ENCODE assay signal across 9 mouse cellular contexts in the genomic region with DNA sequence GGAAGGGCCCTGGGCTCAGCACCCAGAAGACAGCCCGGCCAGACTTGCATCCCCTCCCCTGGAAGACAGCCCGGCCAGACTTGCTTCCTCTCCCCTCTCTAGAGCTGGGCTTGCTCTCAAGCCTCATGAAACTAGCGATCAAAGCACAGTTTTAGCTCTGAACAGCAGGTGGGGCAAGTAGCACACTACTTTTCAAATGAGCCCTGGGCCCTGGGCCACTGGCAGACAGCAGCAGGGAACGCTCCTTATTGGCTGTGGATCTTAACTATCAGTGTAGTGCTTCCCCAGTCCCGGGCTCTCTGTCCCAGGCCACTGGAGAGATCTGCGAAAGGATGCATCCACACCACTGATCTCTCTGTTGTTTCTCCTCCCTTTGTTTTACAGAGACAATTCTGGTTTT. TPM values are rescaled to one million over a fixed set of nuclear protein-coding genes. Genes with fewer than 3 reads are reported as not detected.
DNase-seq lines count a peak whose midpoint lies in the region; ATAC-seq and TF ChIP-seq lines count a peak whose summit lies in the region.
"Had no signal": no experiment of that assay in that cellular context is flagged by ENCODE, and none has a peak within 500 bp of the region (broad histone marks: within the 10 kb centered on the region; RNA-seq: fewer than 3 reads in every experiment).

No protein-coding gene starts in this region.

- peak; percentile 74 to 79 for DNase-seq in CD8-positive naive resting alpha-beta T cell, adult 2 months (ENCODE audit: low read depth in 2 of 2, low spot score in 2 of 2)
- DNase-seq in c-Kit-negative CD71-positive TER-119-positive erythroid progenitor cells, embryonic 14.5 days (ENCODE audit: low read depth, low spot score) = peak; percentile 20
- DNase-seq in fibroblast of lung, adult 2 months (ENCODE audit: low read depth) = peak; percentile 31
- DNase-seq in kidney, postnatal 0 days (ENCODE audit: low spot score) = peak; percentile 94
- DNase-seq in neural tube, embryonic 11.5 days (ENCODE audit: low spot score) = peak; percentile 78

- no peak overlapping the region for H3K9ac ChIP-seq in heart, embryonic 13.5 days
- H3K9ac ChIP-seq in kidney, postnatal 0 days (ENCODE audit: low read depth, low read length) = no peak overlapping the region
- H3K9ac ChIP-seq in liver, embryonic 12.5 days = no peak overlapping the region
- H3K9ac ChIP-seq in neural tube, embryonic 11.5 days (ENCODE audit: low read length) = no peak overlapping the region
- no peak overlapping the region for H3K9ac ChIP-seq in stomach, embryonic 15.5 days

- no peaks in the 10 kb centered on the region for H3K9me3 ChIP-seq in heart, embryonic 13.5 days
- H3K9me3 ChIP-seq in kidney, postnatal 0 days (replicated peaks; ENCODE audit: low read length) = no peaks in the 10 kb centered on the region
- no peaks in the 10 kb centered on the region for H3K9me3 ChIP-seq in liver, embryonic 12.5 days (replicated peaks)
- no peaks in the 10 kb centered on the region for H3K9me3 ChIP-seq in neural tube, embryonic 11.5 days (ENCODE audit: control insufficient read depth, low read length)
- H3K9me3 ChIP-seq in stomach, embryonic 15.5 days = no peaks in the 10 kb centered on the region

- H3K27ac ChIP-seq in heart, embryonic 13.5 days (replicated peaks) = no peak overlapping the region
- H3K27ac ChIP-seq in kidney, postnatal 0 days = no peak overlapping the region
- H3K27ac ChIP-seq in liver, embryonic 12.5 days = no peak overlapping the region
- H3K27ac ChIP-seq in neural tube, embryonic 11.5 days (ENCODE audit: low read depth, low read length) = no peak overlapping the region
- no peak overlapping the region for H3K27ac ChIP-seq in stomach, embryonic 15.5 days

- no peaks in the 10 kb centered on the region for H3K36me3 ChIP-seq in heart, embryonic 13.5 days
- H3K36me3 ChIP-seq in kidney, postnatal 0 days (ENCODE audit: insufficient read depth, low read length) = no peaks in the 10 kb centered on the region
- H3K36me3 ChIP-seq in liver, embryonic 12.5 days = peaks cover 4% of the 10 kb centered on the region; the same call in 1 of the 2 replicates
- no peaks in the 10 kb centered on the region for H3K36me3 ChIP-seq in neural tube, embryonic 11.5 days (ENCODE audit: control insufficient read depth, insufficient read depth, low read length)
- H3K36me3 ChIP-seq in stomach, embryonic 15.5 days = no peaks in the 10 kb centered on the region

- peak overlapping the region; percentile 16; the same call in 1 of the 2 replicates for H3K4me2 ChIP-seq in heart, embryonic 13.5 days
- no peak overlapping the region for H3K4me2 ChIP-seq in kidney, postnatal 0 days (ENCODE audit: low read length)
- no peak overlapping the region for H3K4me2 ChIP-seq in liver, embryonic 12.5 days
- H3K4me2 ChIP-seq in neural tube, embryonic 11.5 days (ENCODE audit: low read depth) = no peak overlapping the region
- H3K4me2 ChIP-seq in stomach, embryonic 15.5 days = no peak overlapping the region

- peaks cover 12% of the 10 kb centered on the region for H3K4me1 ChIP-seq in heart, embryonic 13.5 days
- no peaks in the 10 kb centered on the region for H3K4me1 ChIP-seq in kidney, postnatal 0 days (replicated peaks; ENCODE audit: insufficient read depth, low read length)
- peaks cover 28% of the 10 kb centered on the region for H3K4me1 ChIP-seq in liver, embryonic 12.5 days
- H3K4me1 ChIP-seq in neural tube, embryonic 11.5 days (ENCODE audit: control insufficient read depth, insufficient read depth, low read length) = no peaks in the 10 kb centered on the region
- H3K4me1 ChIP-seq in stomach, embryonic 15.5 days = peaks cover 5% of the 10 kb centered on the region; the same call in 1 of the 2 replicates

- peak; percentile 80 for TF ChIP-seq CTCF in kidney, postnatal 0 days (IDR thresholded peaks at IDR 0.05; ENCODE audit: low read depth)

- ATAC-seq in heart, embryonic 13.5 days (ENCODE audit: extremely low read depth, insufficient number of reproducible peaks, low FRiP score, low TSS enrichment) = peak; percentile 54; the same call in 1 of the 2 replicates
- peak; percentile 86 for ATAC-seq in kidney, postnatal 0 days (replicated peaks; ENCODE audit: low FRiP score, low read depth)
- peak; percentile 90 for ATAC-seq in liver, embryonic 12.5 days
- peak; percentile 95 for ATAC-seq in neural tube, embryonic 11.5 days (ENCODE audit: insufficient read depth, low FRiP score, low TSS enrichment)
- ATAC-seq in stomach, embryonic 15.5 days (ENCODE audit: insufficient read depth, low FRiP score, low read depth) = peak; percentile 81

- WGBS in heart, embryonic 13.5 days = 3% methylated on average over 6 of the region's 6 CpGs
- 6% methylated on average over 6 of the region's 6 CpGs for WGBS in kidney, postnatal 0 days
- WGBS in liver, embryonic 12.5 days (ENCODE audit: insufficient replicate concordance) = 4% methylated on average over 6 of the region's 6 CpGs
- 8% methylated on average over 6 of the region's 6 CpGs for WGBS in neural tube, embryonic 11.5 days
- WGBS in stomach, embryonic 15.5 days = 6% methylated on average over 6 of the region's 6 CpGs

- H3K4me3 ChIP-seq in heart, embryonic 13.5 days = no peak overlapping the region
- no peak overlapping the region for H3K4me3 ChIP-seq in kidney, postnatal 0 days (replicated peaks; ENCODE audit: low read depth, low read length)
- no peak overlapping the region for H3K4me3 ChIP-seq in liver, embryonic 12.5 days
- H3K4me3 ChIP-seq in neural tube, embryonic 11.5 days (ENCODE audit: low read depth, low read length) = no peak overlapping the region
- no peak overlapping the region for H3K4me3 ChIP-seq in stomach, embryonic 15.5 days (replicated peaks)

- no peaks in the 10 kb centered on the region for H3K27me3 ChIP-seq in heart, embryonic 13.5 days (replicated peaks)
- no peaks in the 10 kb centered on the region for H3K27me3 ChIP-seq in kidney, postnatal 0 days (ENCODE audit: insufficient read depth, low read length)
- no peaks in the 10 kb centered on the region for H3K27me3 ChIP-seq in liver, embryonic 12.5 days (replicated peaks)
- no peaks in the 10 kb centered on the region for H3K27me3 ChIP-seq in neural tube, embryonic 11.5 days (ENCODE audit: control insufficient read depth, insufficient read depth, low read length)
- H3K27me3 ChIP-seq in stomach, embryonic 15.5 days (replicated peaks) = no peaks in the 10 kb centered on the region

RNA-seq across cellular contexts. Expression of a gene that starts 8.4 kb away (rescaled TPM):
- 6.2 and 6.9 TPM in 2 replicates for polyA plus RNA-seq in heart, embryonic 13.5 days (2015; fragmentation: Nextera tagmentation; extraction: Ambion mirVana)
- polyA plus RNA-seq in kidney, postnatal 0 days (2015; fragmentation: Nextera tagmentation; extraction: Ambion mirVana) = 5.4 and 6.2 TPM in 2 replicates
- 14.2 TPM in 2 replicates for polyA plus RNA-seq in liver, embryonic 12.5 days (2016; fragmentation: Nextera tagmentation; extraction: Ambion mirVana)
- 7.7 and 7.8 TPM in 2 replicates for polyA plus RNA-seq in neural tube, embryonic 11.5 days (2014; fragmentation: Nextera tagmentation; extraction: Ambion mirVana)
- 8.0 and 8.1 TPM in 2 replicates for polyA plus RNA-seq in stomach, embryonic 15.5 days (2015; fragmentation: Nextera tagmentation; extraction: Ambion mirVana)

RNA-seq across cellular contexts. Expression of a gene that starts 20.6 kb away (rescaled TPM):
- not detected in 2 replicates for polyA plus RNA-seq in heart, embryonic 13.5 days (2015; fragmentation: Nextera tagmentation; extraction: Ambion mirVana)
- not detected in 2 replicates for polyA plus RNA-seq in kidney, postnatal 0 days (2015; fragmentation: Nextera tagmentation; extraction: Ambion mirVana)
- polyA plus RNA-seq in liver, embryonic 12.5 days (2016; fragmentation: Nextera tagmentation; extraction: Ambion mirVana) = not detected in 2 replicates
- polyA plus RNA-seq in neural tube, embryonic 11.5 days (2014; fragmentation: Nextera tagmentation; extraction: Ambion mirVana) = not detected in 2 replicates
- polyA plus RNA-seq in stomach, embryonic 15.5 days (2015; fragmentation: Nextera tagmentation; extraction: Ambion mirVana) = not detected in 2 replicates
- polyA plus RNA-seq: gonadal fat pad, adult 2 months had no signal

RNA-seq across cellular contexts. Expression of a gene that starts 46.4 kb away (rescaled TPM):
- 17.5 and 19.3 TPM in 2 replicates for polyA plus RNA-seq in heart, embryonic 13.5 days (2015; fragmentation: Nextera tagmentation; extraction: Ambion mirVana)
- polyA plus RNA-seq in kidney, postnatal 0 days (2015; fragmentation: Nextera tagmentation; extraction: Ambion mirVana) = 31.8 and 32.8 TPM in 2 replicates
- 15.3 and 16.1 TPM in 2 replicates for polyA plus RNA-seq in liver, embryonic 12.5 days (2016; fragmentation: Nextera tagmentation; extraction: Ambion mirVana)
- 11.1 and 11.6 TPM in 2 replicates for polyA plus RNA-seq in neural tube, embryonic 11.5 days (2014; fragmentation: Nextera tagmentation; extraction: Ambion mirVana)
- polyA plus RNA-seq in stomach, embryonic 15.5 days (2015; fragmentation: Nextera tagmentation; extraction: Ambion mirVana) = 21.5 and 22.2 TPM in 2 replicates

Comparison
In these comparisons a context has a peak if more than half of its experiments do, and no peak if none do; other contexts are left out.
1. DNase-seq: peak in every context shown above with its lines; median percentile 94 in kidney, postnatal 0 days; 78 in neural tube, embryonic 11.5 days; 76 in CD8-positive naive resting alpha-beta T cell, adult 2 months; 31 in fibroblast of lung, adult 2 months; 20 in c-Kit-negative CD71-positive TER-119-positive erythroid progenitor cells, embryonic 14.5 days.